Mouse (Mus musculus) midbrain, embryonic 11.5 days (tissue): Measurements from ENCODE around the gene Polr2c. TPM values are rescaled to one million over a fixed set of nuclear protein-coding genes. Genes with fewer than 3 reads are reported as not detected.

ENCODE experiments used
- ATAC-seq: fragments of 200-750 bp; cut with Nextera tagmentation; 2 replicates; pipeline ENCODE4 v1.8.0; 2017; ENCODE audit warnings: moderate TSS enrichment, moderate library complexity; ENCODE audit not compliant: low FRiP score
- DNase-seq: peaks from one replicate; pipeline ENCODE4 v3.0.0; 2015; ENCODE audit warnings: low spot score; ENCODE audit errors: missing footprints
- H3K27ac ChIP-seq: fragments of 300-500 bp; sonication (generic); 2 replicates; pipeline ENCODE4 v1.5.1; 2014; ENCODE audit warnings: low read depth, low read length
- H3K27me3 ChIP-seq: fragments of 300-500 bp; sonication (generic); 2 replicates; pipeline ENCODE4 v1.6.1; 2014; ENCODE audit warnings: mild to moderate bottlenecking, low read length, moderate library complexity, mixed read lengths; ENCODE audit not compliant: control insufficient read depth, insufficient read depth
- H3K36me3 ChIP-seq: fragments of 300-500 bp; sonication (generic); 2 replicates; pipeline ENCODE4 v1.6.1; 2014; ENCODE audit warnings: mild to moderate bottlenecking, low read length, moderate library complexity, mixed read lengths; ENCODE audit not compliant: control insufficient read depth, insufficient read depth
- H3K4me1 ChIP-seq: fragments of 300-500 bp; sonication (generic); 2 replicates; pipeline ENCODE4 v1.6.1; 2014; ENCODE audit warnings: low read length; ENCODE audit not compliant: control insufficient read depth, insufficient read depth
- H3K4me2 ChIP-seq: fragments of 300-500 bp; sonication (generic); 2 replicates; pipeline ENCODE4 v1.6.1; 2014; ENCODE audit warnings: mild to moderate bottlenecking, moderate library complexity
- H3K4me3 ChIP-seq: fragments of 300-500 bp; sonication (generic); 2 replicates; pipeline ENCODE4 v1.5.1; 2014; ENCODE audit warnings: low read depth, low read length
- H3K9ac ChIP-seq: fragments of 300-500 bp; sonication (generic); 2 replicates; pipeline ENCODE4 v1.6.1; 2014; ENCODE audit warnings: low read length
- H3K9me3 ChIP-seq: fragments of 300-500 bp; sonication (generic); 2 replicates; pipeline ENCODE4 v1.6.1; 2016; ENCODE audit warnings: low read length; ENCODE audit not compliant: control insufficient read depth
- WGBS: fragments of 180-500 bp; shearing (Covaris S2); extraction: QIAGEN DNeasy Blood & Tissue Kit; methylation state at CpG from one replicate; pipeline ENCODE4 v1.1.7; 2014; 5-methylcytosine and 5-hydroxymethylcytosine counted together
- polyA plus RNA-seq: library from polyadenylated mRNA; unstranded; fragments of >200 nt; fragmentation: Nextera tagmentation; extraction: Ambion mirVana; gene quantifications from 2 replicates; pipeline ENCODE4 v1.2.1, GENCODE M21; 2014

Polr2c gene
- 160 and 169 TPM in 2 replicates for polyA plus RNA-seq

DNA sequence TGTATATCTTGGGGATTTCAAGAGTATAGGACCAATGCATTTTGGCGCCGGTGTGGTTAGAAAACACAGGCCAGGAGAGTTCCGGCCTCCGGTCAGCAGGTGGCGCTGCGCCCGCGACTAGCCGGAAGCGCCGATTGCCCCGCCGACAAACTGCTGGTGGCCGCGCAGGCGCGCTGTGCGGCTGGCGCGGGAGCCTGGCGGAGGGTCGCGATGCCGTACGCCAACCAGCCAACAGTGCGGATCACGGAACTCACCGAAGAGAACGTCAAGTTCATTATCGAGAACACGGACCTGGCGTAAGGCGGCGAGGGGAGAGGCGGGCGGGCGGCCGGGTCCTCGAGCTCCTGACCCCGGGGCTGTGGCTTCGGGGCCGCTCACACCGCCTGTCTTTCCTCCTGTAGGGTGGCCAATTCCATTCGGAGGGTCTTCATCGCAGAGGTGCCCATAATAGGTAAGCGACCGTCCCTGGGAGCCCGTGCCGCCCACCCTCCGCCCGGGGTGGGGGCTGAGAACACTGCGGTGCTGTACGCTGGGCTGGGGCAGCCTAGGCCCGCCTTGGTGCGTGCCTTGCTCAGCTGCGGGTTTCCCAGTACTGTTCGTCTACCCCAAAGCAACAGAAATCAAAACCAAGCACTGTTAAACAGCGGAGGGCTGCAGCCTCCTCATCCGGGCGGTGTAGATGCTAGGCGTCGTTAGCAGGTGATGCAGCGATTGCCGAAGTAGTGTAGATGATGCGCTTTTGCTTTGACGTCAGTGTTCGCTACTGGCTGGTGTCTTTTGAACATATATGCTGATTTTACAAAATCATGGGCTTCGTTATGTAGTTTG lies at the start of gene Polr2c:
Polr2c (plus strand) TSS at position 105 of the 828 bp plus-strand sequence.
- ATAC-seq (peak; percentile 82), DNase-seq (peak; percentile 100)
- Histone ChIP-seq H3K36me3 (peaks cover 5% of the 10 kb centered on the region; the same call in 1 of the 2 replicates), H3K27me3 (no peaks in the 10 kb centered on the region), H3K9me3 (no peaks in the 10 kb centered on the region), H3K27ac (no peak within 1 kb of the TSS; the same call in 1 of the 2 replicates), H3K9ac (peak within 1 kb of the TSS; percentile 94), H3K4me2 (peak within 1 kb of the TSS; percentile 85), H3K4me1 (peaks cover 6% of the 10 kb centered on the region), H3K4me3 (peak within 1 kb of the TSS; percentile 98)
- WGBS = 1% methylated on average over 65 of the region's 68 CpGs

DNA sequence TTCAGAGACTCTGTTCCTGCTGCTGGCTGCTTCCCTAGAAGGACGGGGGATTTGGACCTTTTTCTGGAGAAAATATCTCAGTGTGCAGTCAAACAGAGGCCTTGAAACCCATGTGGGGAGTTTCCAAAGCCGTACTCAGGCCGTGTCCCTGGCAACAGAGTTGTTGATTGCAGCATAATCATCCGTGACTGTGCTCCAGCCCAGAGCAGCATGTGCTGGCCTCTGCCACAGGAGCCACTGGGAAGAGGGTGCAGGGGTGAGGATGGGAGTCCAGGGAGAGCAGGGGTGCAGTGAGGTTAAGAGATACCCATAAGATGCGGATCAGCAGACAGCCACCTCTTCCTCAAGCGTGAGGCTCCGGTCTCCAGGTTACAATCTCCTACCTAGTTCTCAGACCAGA lies 49.7 kb upstream of the Polr2c start:
- Histone ChIP-seq H3K27ac (no peak overlapping the region), H3K27me3 (no peaks in the 10 kb centered on the region), H3K4me2 (no peak overlapping the region), H3K36me3 (no peaks in the 10 kb centered on the region), H3K4me1 (peaks cover 2% of the 10 kb centered on the region), H3K4me3 (no peak overlapping the region), H3K9ac (no peak overlapping the region), H3K9me3 (no peaks in the 10 kb centered on the region)
- ATAC-seq = no peak
- peak; percentile 81 for DNase-seq
- whole genome bisulfite sequencing = 59% methylated on average over 7 of the region's 7 CpGs

DNA sequence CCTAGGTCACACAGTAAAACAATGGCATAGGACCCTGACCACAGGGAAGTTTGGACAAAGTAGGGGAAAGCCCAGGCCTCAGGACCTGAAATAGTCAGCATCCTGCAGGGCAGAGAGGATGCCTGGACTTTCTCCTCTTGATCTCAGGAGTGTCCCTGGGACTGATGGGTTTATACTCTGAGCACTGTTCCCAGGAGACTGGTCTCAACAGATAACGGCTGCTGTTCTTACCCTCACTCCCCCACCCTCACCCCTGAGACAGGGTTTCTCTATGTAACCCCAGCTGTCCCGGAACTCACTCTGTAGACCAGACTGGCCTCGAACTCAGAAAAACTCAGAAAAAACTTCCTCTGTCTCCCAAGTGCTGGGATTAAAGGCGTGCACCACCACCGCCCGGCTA lies 48.9 kb upstream of the Polr2c start:
- H3K27me3 ChIP-seq = no peaks in the 10 kb centered on the region
- H3K9ac ChIP-seq = no peak overlapping the region
- DNase-seq (no peak), ATAC-seq (no peak)
- no peaks in the 10 kb centered on the region for H3K36me3 ChIP-seq
- H3K9me3 ChIP-seq = no peaks in the 10 kb centered on the region
- no peak overlapping the region for H3K4me3 ChIP-seq
- WGBS = 88% methylated on average over 6 of the region's 6 CpGs
- H3K27ac ChIP-seq = no peak overlapping the region
- H3K4me1 ChIP-seq = peaks cover 2% of the 10 kb centered on the region
- H3K4me2 ChIP-seq = no peak overlapping the region

DNA sequence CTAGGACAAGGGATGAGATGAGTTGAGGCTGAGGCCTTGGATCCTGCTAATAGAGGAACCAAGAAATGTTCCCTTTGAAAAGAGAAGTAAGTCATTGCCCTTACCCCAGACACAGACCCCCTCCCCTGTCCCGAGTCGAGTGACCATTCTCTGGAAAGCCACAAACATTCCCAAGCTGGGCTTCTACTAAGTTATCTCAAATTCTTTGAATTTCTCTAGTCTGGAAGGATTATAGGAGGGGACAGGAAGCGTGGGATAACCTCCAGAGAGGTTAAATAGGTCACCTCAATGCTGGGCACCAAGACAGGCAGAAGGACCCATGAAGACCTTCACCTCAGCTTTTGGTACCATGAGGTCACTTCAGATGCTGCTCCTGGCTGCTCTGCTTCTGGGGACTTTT lies 47.1 kb upstream of the Polr2c start, which contains the start of gene Ccl17:
Ccl17 (plus strand) TSS at position 301 of the 400 bp plus-strand sequence.
- no peak for DNase-seq
- no peak for ATAC-seq
- Histone ChIP-seq H3K4me1 (peaks cover 2% of the 10 kb centered on the region), H3K27ac (no peak within 1 kb of the TSS), H3K36me3 (no peaks in the 10 kb centered on the region), H3K4me2 (no peak within 1 kb of the TSS), H3K27me3 (no peaks in the 10 kb centered on the region), H3K9ac (no peak within 1 kb of the TSS), H3K4me3 (no peak within 1 kb of the TSS), H3K9me3 (no peaks in the 10 kb centered on the region)
- WGBS = 78% methylated on average over 3 of the region's 3 CpGs

DNA sequence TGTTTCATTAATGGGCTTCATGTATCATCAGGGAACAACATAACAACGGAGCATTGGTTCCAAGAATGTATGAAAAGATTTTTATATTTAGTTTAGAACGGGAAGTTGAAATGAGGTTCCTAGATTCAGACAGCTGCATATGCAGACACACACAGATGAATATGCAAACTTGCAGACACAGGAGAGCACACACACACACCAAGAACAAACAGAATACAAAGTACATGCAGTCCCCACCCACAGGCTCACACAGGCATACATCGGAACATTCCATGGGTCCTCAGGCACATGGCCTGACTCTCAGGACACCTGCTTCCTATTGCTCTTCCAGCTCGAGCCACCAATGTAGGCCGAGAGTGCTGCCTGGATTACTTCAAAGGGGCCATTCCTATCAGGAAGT lies 46.4 kb upstream of the Polr2c start:
- no peak overlapping the region for H3K4me2 ChIP-seq
- H3K27ac ChIP-seq = no peak overlapping the region
- H3K4me1 ChIP-seq = peaks cover 2% of the 10 kb centered on the region
- DNase-seq (peak; percentile 10), ATAC-seq (no peak)
- no peaks in the 10 kb centered on the region for H3K9me3 ChIP-seq
- no peak overlapping the region for H3K4me3 ChIP-seq
- H3K27me3 ChIP-seq = no peaks in the 10 kb centered on the region
- H3K9ac ChIP-seq = no peak overlapping the region
- no peaks in the 10 kb centered on the region for H3K36me3 ChIP-seq
- WGBS = 84% methylated on average over 5 of the region's 5 CpGs

DNA sequence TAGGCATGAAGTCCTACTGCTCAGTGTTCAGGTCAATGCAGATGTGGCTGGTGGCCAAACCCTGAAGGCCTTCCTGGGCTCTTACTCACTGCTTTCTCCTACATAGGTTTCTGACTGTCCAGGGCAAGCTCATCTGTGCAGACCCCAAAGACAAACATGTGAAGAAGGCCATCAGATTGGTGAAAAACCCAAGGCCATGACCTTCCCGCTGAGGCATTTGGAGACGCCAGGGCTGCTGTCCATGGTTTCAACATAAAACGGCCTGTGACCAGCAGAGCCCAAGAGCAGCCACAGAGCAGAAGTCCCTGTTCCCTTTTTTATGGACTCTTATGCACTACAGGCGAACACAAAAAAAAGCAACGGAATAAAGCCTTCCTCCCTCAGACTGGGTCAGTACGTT lies 45.6 kb upstream of the Polr2c start:
- Histone ChIP-seq H3K36me3 (no peaks in the 10 kb centered on the region), H3K27ac (no peak overlapping the region), H3K4me3 (no peak overlapping the region), H3K4me1 (peaks cover 2% of the 10 kb centered on the region), H3K9ac (no peak overlapping the region), H3K27me3 (no peaks in the 10 kb centered on the region), H3K4me2 (no peak overlapping the region), H3K9me3 (no peaks in the 10 kb centered on the region)
- peak; percentile 37 for DNase-seq
- ATAC-seq = no peak
- 79% methylated on average over 6 of the region's 6 CpGs for WGBS

DNA sequence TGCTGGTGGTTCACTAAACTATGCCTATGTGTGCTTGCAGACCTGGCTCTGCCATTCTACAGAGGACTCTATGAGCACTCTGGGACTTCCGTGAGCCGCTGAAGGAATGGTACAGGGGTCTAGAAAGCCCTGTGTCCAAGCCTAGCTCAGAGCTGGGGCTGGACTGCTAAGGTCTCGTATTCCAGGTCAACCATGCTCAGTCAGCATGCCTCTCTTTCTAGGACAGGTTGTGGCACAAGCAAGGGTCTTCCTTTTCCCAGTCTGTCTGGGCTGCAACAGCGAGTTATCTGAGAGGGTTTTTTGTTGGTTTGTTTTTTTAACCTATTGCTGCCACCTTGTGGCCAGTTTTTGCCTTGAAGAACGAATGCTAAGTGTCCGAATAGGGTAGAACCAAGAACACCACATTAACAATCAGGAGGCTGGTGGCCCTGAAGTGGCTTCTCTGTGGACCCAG lies 44.6 kb upstream of the Polr2c start:
- Histone ChIP-seq H3K4me3 (no peak overlapping the region), H3K9me3 (no peaks in the 10 kb centered on the region), H3K9ac (peak overlapping the region; percentile 43; the same call in 1 of the 2 replicates), H3K36me3 (no peaks in the 10 kb centered on the region), H3K4me1 (peaks cover 2% of the 10 kb centered on the region), H3K27ac (no peak overlapping the region), H3K4me2 (peak overlapping the region; percentile 27), H3K27me3 (no peaks in the 10 kb centered on the region)
- DNase-seq = peak; percentile 98
- WGBS = 27% methylated on average over 6 of the region's 6 CpGs
- ATAC-seq = peak; percentile 74

DNA sequence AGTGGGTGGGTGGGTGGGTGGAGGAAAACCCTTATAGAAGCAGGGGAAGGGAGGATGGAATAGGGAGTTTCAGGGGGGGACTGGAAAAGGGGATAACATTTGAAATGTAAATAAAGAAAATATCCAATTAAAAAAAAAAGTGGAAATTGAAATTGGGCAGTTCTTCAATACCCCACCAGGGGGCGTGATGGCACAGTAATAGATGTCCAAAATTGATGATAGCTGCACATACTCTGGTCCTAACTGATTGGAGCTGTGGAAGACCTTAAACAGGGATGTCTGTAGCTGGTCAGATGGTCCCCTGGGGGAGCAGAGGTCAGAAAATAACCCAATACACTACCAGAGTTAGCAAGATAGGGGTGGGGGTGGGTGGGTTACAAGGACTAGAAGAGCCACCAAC lies 42.7 kb upstream of the Polr2c start:
- DNase-seq (peak; percentile 91), ATAC-seq (peak; percentile 36; the same call in 1 of the 2 replicates)
- WGBS = 0% methylated on average over 1 of the region's 1 CpGs
- H3K4me2 ChIP-seq = no peak overlapping the region
- H3K9ac ChIP-seq = no peak overlapping the region
- H3K4me1 ChIP-seq = peaks cover 2% of the 10 kb centered on the region; the same call in 1 of the 2 replicates
- H3K9me3 ChIP-seq = no peaks in the 10 kb centered on the region
- no peak overlapping the region for H3K27ac ChIP-seq
- H3K4me3 ChIP-seq = no peak overlapping the region
- no peaks in the 10 kb centered on the region for H3K27me3 ChIP-seq
- H3K36me3 ChIP-seq = no peaks in the 10 kb centered on the region

DNA sequence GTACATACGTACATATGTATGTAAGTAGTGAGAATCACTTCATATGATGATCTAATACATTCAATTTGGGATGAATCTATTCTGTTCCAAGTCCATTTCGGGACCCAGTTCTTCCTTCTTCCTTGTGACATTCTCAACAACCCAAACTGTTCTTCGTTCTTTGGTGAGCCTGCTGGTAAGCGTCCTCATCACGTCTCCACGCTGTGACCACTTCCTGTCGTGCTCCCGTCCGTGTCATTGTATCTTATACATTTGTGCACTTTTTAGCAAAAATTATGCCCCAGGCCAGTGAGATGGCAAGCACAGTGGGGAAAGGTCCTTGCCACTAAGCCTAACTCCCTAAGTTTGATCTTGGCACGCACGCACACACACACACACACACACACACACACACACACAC lies 39.3 kb upstream of the Polr2c start:
- H3K9ac ChIP-seq = no peak overlapping the region
- H3K9me3 ChIP-seq = no peaks in the 10 kb centered on the region
- 94% methylated on average over 11 of the region's 11 CpGs for WGBS
- no peaks in the 10 kb centered on the region for H3K4me1 ChIP-seq
- DNase-seq (peak; percentile 19), ATAC-seq (no peak)
- H3K36me3 ChIP-seq = peaks cover 4% of the 10 kb centered on the region
- H3K4me2 ChIP-seq = no peak overlapping the region
- H3K27me3 ChIP-seq = no peaks in the 10 kb centered on the region
- no peak overlapping the region for H3K27ac ChIP-seq
- no peak overlapping the region for H3K4me3 ChIP-seq
